Mouse (Mus musculus) neural tube, embryonic 13.5 days (tissue): Measurements from ENCODE around the gene Ldlrad1. TPM values are rescaled to one million over a fixed set of nuclear protein-coding genes. Genes with fewer than 3 reads are reported as not detected.

Experiments used
- ATAC-seq: fragments of 200-750 bp; cut with Nextera tagmentation; 2 replicates; pipeline ENCODE4 v1.8.0; 2017; ENCODE audit warnings: low read depth, mild to moderate bottlenecking, moderate TSS enrichment, moderate library complexity
- H3K27ac ChIP-seq: fragments of 300-500 bp; sonication (generic); replicated peaks from 2 replicates; pipeline ENCODE4 v1.5.1; 2015; ENCODE audit warnings: moderate library complexity, mild to moderate bottlenecking, inconsistent platforms
- H3K27me3 ChIP-seq: fragments of 300-500 bp; sonication (generic); 2 replicates; pipeline ENCODE4 v1.6.1; 2015; ENCODE audit warnings: mild to moderate bottlenecking, inconsistent platforms
- H3K36me3 ChIP-seq: fragments of 300-500 bp; sonication (generic); 2 replicates; pipeline ENCODE4 v1.6.1; 2015; ENCODE audit warnings: mild to moderate bottlenecking, inconsistent platforms
- H3K4me1 ChIP-seq: fragments of 300-500 bp; sonication (generic); replicated peaks from 2 replicates; pipeline ENCODE4 v1.6.1; 2015; ENCODE audit warnings: inconsistent platforms
- H3K4me2 ChIP-seq: fragments of 300-500 bp; sonication (generic); 2 replicates; pipeline ENCODE4 v1.6.1; 2015; ENCODE audit warnings: inconsistent platforms, mild to moderate bottlenecking, moderate library complexity
- H3K4me3 ChIP-seq: fragments of 300-500 bp; sonication (generic); 2 replicates; pipeline ENCODE4 v1.5.1; 2015; ENCODE audit warnings: mild to moderate bottlenecking, inconsistent platforms
- H3K9ac ChIP-seq: fragments of 300-500 bp; sonication (generic); 2 replicates; pipeline ENCODE4 v1.6.1; 2015; ENCODE audit warnings: moderate library complexity, mild to moderate bottlenecking, inconsistent platforms
- H3K9me3 ChIP-seq: fragments of 300-500 bp; sonication (generic); 2 replicates; pipeline ENCODE4 v1.6.1; 2016; ENCODE audit warnings: inconsistent platforms
- WGBS: fragments of 180-500 bp; shearing (Covaris S2); methylation state at CpG from one replicate; pipeline ENCODE4 v1.1.7; 2015; 5-methylcytosine and 5-hydroxymethylcytosine counted together
- polyA plus RNA-seq: library from polyadenylated mRNA; unstranded; fragments of >200 nt; fragmentation: Nextera tagmentation; extraction: Ambion mirVana; gene quantifications from 2 replicates; pipeline ENCODE4 v1.2.1, GENCODE M21; 2015

Gene Ldlrad1
- polyA plus RNA-seq, 1 experiment from 2014 or later, result not detected

- Histone ChIP-seq H3K27ac (no peak overlapping the region), H3K36me3 (peaks cover 17% of the 10 kb centered on the region), H3K4me2 (no peak overlapping the region), H3K4me1 (peaks cover 55% of the 10 kb centered on the region), H3K4me3 (no peak overlapping the region), H3K9me3 (no peaks in the 10 kb centered on the region), H3K27me3 (no peaks in the 10 kb centered on the region), H3K9ac (no peak overlapping the region)
- no peak for ATAC-seq
- WGBS, result 87% methylated on average over 9 of the region's 9 CpGs
Measured at GRCm38 (mm10) chr4:107247110-107247509, 38.1 kb downstream of the Ldlrad1 start.

- H3K4me1 ChIP-seq, result peaks cover 61% of the 10 kb centered on the region
- no peak overlapping the region for H3K9ac ChIP-seq
- no peak overlapping the region for H3K4me2 ChIP-seq
- 89% methylated on average over 3 of the region's 3 CpGs for WGBS
- H3K36me3 ChIP-seq, result peaks cover 10% of the 10 kb centered on the region
- H3K27me3 ChIP-seq, result no peaks in the 10 kb centered on the region
- H3K4me3 ChIP-seq, result no peak overlapping the region
- no peak overlapping the region for H3K27ac ChIP-seq
- no peak for ATAC-seq
- no peaks in the 10 kb centered on the region for H3K9me3 ChIP-seq
Measured at GRCm38 (mm10) chr4:107248061-107248460, 39.1 kb downstream of the Ldlrad1 start.

GRCm38 (mm10) chr4:107249471-107249870, 40.5 kb downstream of the Ldlrad1 start:
- no peaks in the 10 kb centered on the region for H3K9me3 ChIP-seq
- 21% methylated on average over 2 of the region's 2 CpGs for WGBS
- H3K27ac ChIP-seq, result peak overlapping the region; percentile 46; the same call in 1 of the 2 replicates
- H3K4me2 ChIP-seq, result no peak overlapping the region
- H3K27me3 ChIP-seq, result no peaks in the 10 kb centered on the region
- ATAC-seq, result no peak
- H3K9ac ChIP-seq, result 0 out of 2 replicates have a peak overlapping the region, but pooled peaks have one; percentile 17
- no peak overlapping the region for H3K4me3 ChIP-seq
- H3K4me1 ChIP-seq, result peaks cover 56% of the 10 kb centered on the region
- H3K36me3 ChIP-seq, result peaks cover 9% of the 10 kb centered on the region

- Histone ChIP-seq H3K9me3 (no peaks in the 10 kb centered on the region), H3K9ac (no peak overlapping the region), H3K27ac (no peak overlapping the region), H3K27me3 (no peaks in the 10 kb centered on the region), H3K4me2 (no peak overlapping the region), H3K4me3 (no peak overlapping the region), H3K4me1 (peaks cover 57% of the 10 kb centered on the region), H3K36me3 (peaks cover 9% of the 10 kb centered on the region)
- WGBS, result 30% methylated on average over 4 of the region's 4 CpGs
- no peak for ATAC-seq
Measured at GRCm38 (mm10) chr4:107250494-107250893, 41.5 kb downstream of the Ldlrad1 start.

- peak overlapping the region; percentile 68 for H3K4me2 ChIP-seq
- 2% methylated on average over 11 of the region's 11 CpGs for WGBS
- H3K9me3 ChIP-seq, result no peaks in the 10 kb centered on the region
- 0 out of 2 replicates have a peak overlapping the region, but pooled peaks have one; percentile 94 for H3K27ac ChIP-seq
- H3K27me3 ChIP-seq, result no peaks in the 10 kb centered on the region
- no peaks in the 10 kb centered on the region for H3K36me3 ChIP-seq
- H3K4me3 ChIP-seq, result peak overlapping the region; percentile 80
- H3K9ac ChIP-seq, result peak overlapping the region; percentile 85
- H3K4me1 ChIP-seq, result peaks cover 58% of the 10 kb centered on the region
- ATAC-seq, result no peak; the same call in 1 of the 2 replicates
Measured at GRCm38 (mm10) chr4:107252522-107252921, 43.5 kb downstream of the Ldlrad1 start.

- Histone ChIP-seq H3K4me3 (peak within 1 kb of the TSS; percentile 80), H3K9ac (peak within 1 kb of the TSS; percentile 85), H3K4me1 (peaks cover 52% of the 10 kb centered on the region), H3K4me2 (peak within 1 kb of the TSS; percentile 69), H3K9me3 (no peaks in the 10 kb centered on the region), H3K36me3 (no peaks in the 10 kb centered on the region), H3K27ac (peak within 1 kb of the TSS; percentile 94), H3K27me3 (no peaks in the 10 kb centered on the region)
- under 1% methylated on average over 91 of the region's 101 CpGs for WGBS
- peak; percentile 96 for ATAC-seq
Measured at GRCm38 (mm10) chr4:107253125-107254091, 44.4 kb downstream of the Ldlrad1 start, which contains the start of the genes Lrrc42 and Hspb11. Gene Lrrc42, minus strand, starts transcription at chr4:107253532. Gene Hspb11, plus strand, starts transcription at chr4:107253593.

GRCm38 (mm10) chr4:107254414-107254813, 45.4 kb downstream of the Ldlrad1 start:
- Histone ChIP-seq H3K27me3 (no peaks in the 10 kb centered on the region), H3K36me3 (no peaks in the 10 kb centered on the region), H3K9ac (peak overlapping the region; percentile 85), H3K4me2 (peak overlapping the region; percentile 69), H3K27ac (peak overlapping the region; percentile 94), H3K4me3 (peak overlapping the region; percentile 80), H3K4me1 (peaks cover 44% of the 10 kb centered on the region), H3K9me3 (no peaks in the 10 kb centered on the region)
- ATAC-seq, result 0 out of 2 replicates have a peak, but pooled peaks have one; percentile 6
- WGBS, result 12% methylated on average over 3 of the region's 3 CpGs

- Histone ChIP-seq H3K4me2 (no peak overlapping the region), H3K4me1 (peaks cover 8% of the 10 kb centered on the region; the same call in 1 of the 2 replicates), H3K9ac (no peak overlapping the region), H3K9me3 (peaks cover 3% of the 10 kb centered on the region; the same call in 1 of the 2 replicates), H3K36me3 (peaks cover 10% of the 10 kb centered on the region), H3K27me3 (no peaks in the 10 kb centered on the region), H3K27ac (no peak overlapping the region), H3K4me3 (no peak overlapping the region)
- 79% methylated on average over 4 of the region's 4 CpGs for WGBS
- ATAC-seq, result no peak
Measured at GRCm38 (mm10) chr4:107260001-107260400, 51.0 kb downstream of the Ldlrad1 start.

Other genes with a start within 250 kb of the Ldlrad1 start
- gene Mrpl37, start 142.3 kb upstream of the Ldlrad1 start, polyA plus RNA-seq, result 76.9 and 80.9 TPM in 2 replicates
- gene Cyb5rl, start 142.2 kb upstream of the Ldlrad1 start, polyA plus RNA-seq, result 4.5 and 6.9 TPM in 2 replicates
- gene Cdcp2, start 112.3 kb upstream of the Ldlrad1 start, polyA plus RNA-seq, result not detected in 2 replicates
- gene Tmem59, start 30.8 kb upstream of the Ldlrad1 start, polyA plus RNA-seq, result 441 and 449 TPM in 2 replicates
- gene Tceanc2, start 30.1 kb upstream of the Ldlrad1 start, polyA plus RNA-seq, result 20.5 and 36.9 TPM in 2 replicates
- 63.5 and 71.5 TPM in 2 replicates for gene Lrrc42, start 44.4 kb downstream of the Ldlrad1 start, polyA plus RNA-seq
- 47.1 and 51.6 TPM in 2 replicates for gene Hspb11, start 44.4 kb downstream of the Ldlrad1 start, polyA plus RNA-seq
- not detected in 2 replicates for gene Dio1, start 98.0 kb downstream of the Ldlrad1 start, polyA plus RNA-seq
- 63.0 and 63.5 TPM in 2 replicates for gene Yipf1, start 105.2 kb downstream of the Ldlrad1 start, polyA plus RNA-seq
- 17.1 and 18.7 TPM in 2 replicates for gene Ndc1, start 158.6 kb downstream of the Ldlrad1 start, polyA plus RNA-seq
- gene Glis1, start 225.4 kb downstream of the Ldlrad1 start, polyA plus RNA-seq, result 2.7 and 3.7 TPM in 2 replicates